Mouse (Mus musculus) intestine, postnatal 0 days (tissue): ENCODE results near the gene Sptlc2. TPM values are rescaled to one million over a fixed set of nuclear protein-coding genes. Genes with fewer than 3 reads are reported as not detected.

Experiments
- ATAC-seq: fragments of 200-750 bp; cut with Nextera tagmentation; 2 replicates; pipeline ENCODE4 v1.8.0; 2017; ENCODE audit warnings: mild to moderate bottlenecking, moderate TSS enrichment, moderate library complexity
- H3K27ac ChIP-seq: fragments of 300-500 bp; sonication (generic); 2 replicates; pipeline ENCODE4 v1.5.1; 2014; ENCODE audit warnings: mild to moderate bottlenecking, low read depth, low read length, moderate library complexity
- H3K27me3 ChIP-seq: fragments of 300-500 bp; sonication (generic); replicated peaks from 2 replicates; pipeline ENCODE4 v1.6.1; 2014; ENCODE audit warnings: low read length, mixed read lengths; ENCODE audit not compliant: control insufficient read depth, insufficient read depth
- H3K36me3 ChIP-seq: fragments of 300-500 bp; sonication (generic); 2 replicates; pipeline ENCODE4 v1.6.1; 2014; ENCODE audit warnings: mild to moderate bottlenecking, moderate library complexity; ENCODE audit not compliant: control insufficient read depth, insufficient read depth
- H3K4me1 ChIP-seq: fragments of 300-500 bp; sonication (generic); replicated peaks from 2 replicates; pipeline ENCODE4 v1.6.1; 2014; ENCODE audit warnings: antibody characterized with exemption, low read length, mixed read lengths; ENCODE audit not compliant: control insufficient read depth, insufficient read depth
- H3K4me2 ChIP-seq: fragments of 300-500 bp; sonication (generic); replicated peaks from 2 replicates; pipeline ENCODE4 v1.6.1; 2014; ENCODE audit warnings: low read depth, mild to moderate bottlenecking, moderate library complexity
- H3K4me3 ChIP-seq: fragments of 300-500 bp; sonication (generic); 2 replicates; pipeline ENCODE4 v1.5.1; 2014; ENCODE audit warnings: low read depth, low read length
- H3K9ac ChIP-seq: fragments of 300-500 bp; sonication (generic); 2 replicates; pipeline ENCODE4 v1.6.1; 2014; ENCODE audit warnings: mild to moderate bottlenecking, low read depth, low read length
- H3K9me3 ChIP-seq: fragments of 300-500 bp; sonication (generic); 2 replicates; pipeline ENCODE4 v1.6.1; 2016; ENCODE audit warnings: mixed run types; ENCODE audit not compliant: control insufficient read depth
- CTCF ChIP-seq: sonication (generic); IDR thresholded peaks from 2 replicates; pipeline ENCODE4 v1.5.1; 2016; ENCODE audit warnings: low read depth, mild to moderate bottlenecking, control low read depth, antibody characterized with exemption, moderate library complexity
- WGBS: fragments of 180-500 bp; shearing (Covaris S2); extraction: QIAGEN DNeasy Blood & Tissue Kit; methylation state at CpG from one replicate; pipeline ENCODE4 v1.1.7; 2014; 5-methylcytosine and 5-hydroxymethylcytosine counted together
- polyA plus RNA-seq: library from polyadenylated mRNA; unstranded; fragments of >200 nt; fragmentation: Nextera tagmentation; extraction: Ambion mirVana; gene quantifications from 2 replicates; pipeline ENCODE4 v1.2.1, GENCODE M21; 2015

Sptlc2 gene
- polyA plus RNA-seq, 1 experiment from 2014 or later: 186 TPM

GRCm38 (mm10) chr12:87389231-87389630, 1.1 kb upstream of the Sptlc2 start:
- Histone ChIP-seq H3K4me3 (peak overlapping the region; percentile 100; the same call in 1 of the 2 replicates), H3K36me3 (no peaks in the 10 kb centered on the region), H3K27ac (peak overlapping the region; percentile 91), H3K9ac (peak overlapping the region; percentile 46; the same call in 1 of the 2 replicates), H3K4me2 (peak overlapping the region; percentile 63), H3K27me3 (no peaks in the 10 kb centered on the region), H3K9me3 (no peaks in the 10 kb centered on the region), H3K4me1 (peaks cover 4% of the 10 kb centered on the region; the same call in 1 of the 2 replicates)
- 61% methylated on average over 3 of the region's 3 CpGs for WGBS
- ATAC-seq: no peak
- no peak for TF ChIP-seq CTCF

- H3K27me3 ChIP-seq: no peaks in the 10 kb centered on the region
- H3K9ac ChIP-seq: peak overlapping the region; percentile 99
- no peak for TF ChIP-seq CTCF
- H3K27ac ChIP-seq: peak overlapping the region; percentile 96
- no peaks in the 10 kb centered on the region for H3K9me3 ChIP-seq
- ATAC-seq: peak; percentile 41
- no peaks in the 10 kb centered on the region for H3K4me1 ChIP-seq
- under 1% methylated on average over 59 of the region's 65 CpGs for WGBS
- H3K36me3 ChIP-seq: no peaks in the 10 kb centered on the region
- H3K4me3 ChIP-seq: peak overlapping the region; percentile 100
- peak overlapping the region; percentile 87 for H3K4me2 ChIP-seq
Observed at GRCm38 (mm10) chr12:87387171-87388121, 709 bp downstream of the Sptlc2 start.

GRCm38 (mm10) chr12:87385051-87385450, 3.1 kb downstream of the Sptlc2 start:
- no peak overlapping the region for H3K27ac ChIP-seq
- H3K27me3 ChIP-seq: no peaks in the 10 kb centered on the region
- no peaks in the 10 kb centered on the region for H3K9me3 ChIP-seq
- H3K4me1 ChIP-seq: 0 out of 2 replicates have a peak, but pooled peaks cover 2% of the 10 kb centered on the region
- H3K9ac ChIP-seq: no peak overlapping the region
- TF ChIP-seq CTCF: no peak
- no peak overlapping the region for H3K4me2 ChIP-seq
- H3K4me3 ChIP-seq: no peak overlapping the region
- H3K36me3 ChIP-seq: 0 out of 2 replicates have a peak, but pooled peaks cover 3% of the 10 kb centered on the region
- no peak for ATAC-seq
- WGBS: 69% methylated on average over 3 of the region's 3 CpGs

DNA sequence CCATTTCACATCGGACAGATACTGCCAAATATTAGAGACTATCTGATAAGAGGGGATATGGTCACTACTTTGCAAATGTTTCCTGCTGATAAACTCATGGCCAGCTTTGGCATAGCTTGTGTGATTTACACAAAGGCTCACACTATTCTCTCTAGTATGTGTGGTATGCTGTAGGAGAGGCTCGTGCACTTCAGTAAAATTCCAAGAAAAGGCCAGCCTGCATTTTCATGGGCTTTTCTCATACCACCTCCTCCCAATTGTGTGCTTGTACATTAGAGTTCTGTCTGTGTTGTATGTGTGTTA, 6.8 kb downstream of the Sptlc2 start:
- Histone ChIP-seq H3K4me2 (no peak overlapping the region), H3K4me1 (0 out of 2 replicates have a peak, but pooled peaks cover 2% of the 10 kb centered on the region), H3K9me3 (no peaks in the 10 kb centered on the region), H3K4me3 (no peak overlapping the region), H3K9ac (no peak overlapping the region), H3K27ac (no peak overlapping the region), H3K27me3 (no peaks in the 10 kb centered on the region), H3K36me3 (0 out of 2 replicates have a peak, but pooled peaks cover 4% of the 10 kb centered on the region)
- ATAC-seq: no peak
- WGBS: 28% methylated on average over 2 of the region's 2 CpGs
- TF ChIP-seq CTCF: no peak

DNA sequence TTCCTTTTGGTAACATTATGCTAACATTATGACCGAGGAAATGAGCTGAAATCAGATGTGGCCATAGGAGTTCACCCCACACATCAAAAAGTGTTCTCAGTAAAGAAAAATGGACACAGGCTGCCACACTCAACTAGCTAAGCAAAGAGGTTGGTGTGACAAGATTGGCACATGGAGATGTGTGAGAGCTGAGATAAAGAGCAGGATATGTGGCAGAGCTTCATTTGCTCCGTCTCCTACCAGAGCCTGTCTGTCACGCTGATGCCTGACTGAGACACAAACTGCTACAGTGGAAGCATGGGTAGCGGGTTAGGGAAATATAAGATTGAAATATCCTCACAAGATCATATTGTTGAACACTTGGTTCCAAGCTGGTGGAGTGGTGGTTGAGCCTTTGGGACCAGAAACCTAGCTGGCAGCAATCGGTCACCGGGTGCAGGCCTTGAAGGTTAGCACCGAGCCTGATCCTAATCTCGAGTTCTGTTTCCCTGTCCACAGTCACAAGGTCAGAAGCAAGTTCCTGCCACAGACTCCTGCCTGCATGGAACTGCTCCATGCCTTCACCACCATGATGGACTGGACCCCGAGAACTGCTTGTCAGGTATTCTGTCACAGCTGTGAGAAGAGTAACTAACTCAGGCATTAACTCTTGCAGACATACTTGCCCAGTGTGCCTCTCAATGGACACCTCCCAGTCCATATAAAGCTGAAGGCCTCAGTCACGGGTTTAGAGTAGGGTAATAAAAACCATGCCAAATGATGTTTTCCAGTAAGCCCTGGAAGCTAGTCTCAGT, 7.4 kb downstream of the Sptlc2 start:
- no peak overlapping the region for H3K9ac ChIP-seq
- 63% methylated on average over 10 of the region's 10 CpGs for WGBS
- no peaks in the 10 kb centered on the region for H3K9me3 ChIP-seq
- TF ChIP-seq CTCF: no peak
- H3K4me2 ChIP-seq: no peak overlapping the region
- H3K4me1 ChIP-seq: 0 out of 2 replicates have a peak, but pooled peaks cover 2% of the 10 kb centered on the region
- peak; percentile 70 for ATAC-seq
- H3K4me3 ChIP-seq: no peak overlapping the region
- H3K27me3 ChIP-seq: no peaks in the 10 kb centered on the region
- H3K27ac ChIP-seq: peak overlapping the region; percentile 31; the same call in 1 of the 2 replicates
- H3K36me3 ChIP-seq: 0 out of 2 replicates have a peak, but pooled peaks cover 4% of the 10 kb centered on the region

- H3K4me1 ChIP-seq: 0 out of 2 replicates have a peak, but pooled peaks cover 2% of the 10 kb centered on the region
- TF ChIP-seq CTCF: no peak
- H3K27ac ChIP-seq: no peak overlapping the region
- H3K9me3 ChIP-seq: no peaks in the 10 kb centered on the region
- no peak overlapping the region for H3K4me3 ChIP-seq
- no peak for ATAC-seq
- H3K36me3 ChIP-seq: 0 out of 2 replicates have a peak, but pooled peaks cover 4% of the 10 kb centered on the region
- 81% methylated on average over 2 of the region's 2 CpGs for WGBS
- H3K27me3 ChIP-seq: no peaks in the 10 kb centered on the region
- H3K4me2 ChIP-seq: no peak overlapping the region
- H3K9ac ChIP-seq: no peak overlapping the region
Observed at GRCm38 (mm10) chr12:87379496-87379895, 8.7 kb downstream of the Sptlc2 start.
